Mouse (Mus musculus): Measurements from ENCODE around the gene Slc25a5. TPM values are rescaled to one million over a fixed set of nuclear protein-coding genes. Genes with fewer than 3 reads are reported as not detected.

Gene Slc25a5
- polyA plus RNA-seq (2015; fragmentation: Nextera tagmentation; extraction: Ambion mirVana), result 703 and 719 TPM in 2 replicates

GRCm38 (mm10) chrX:36795424-36796162, at the start of gene Slc25a5:
Gene Slc25a5, plus strand, starts transcription at chrX:36795651.
- DNase-seq, result peak; percentile 88

GRCm38 (mm10) chrX:36746789-36747188, 48.7 kb upstream of the Slc25a5 start:
- H3K4me1 ChIP-seq (ENCODE audit: insufficient read depth), result no peaks in the 10 kb centered on the region
- no peak overlapping the region for H3K9ac ChIP-seq (replicated peaks)
- no peak for DNase-seq
- H3K4me2 ChIP-seq (ENCODE audit: low read depth, low read length), result no peak overlapping the region
- no peaks in the 10 kb centered on the region for H3K27me3 ChIP-seq (ENCODE audit: insufficient read depth, low read length)
- TF ChIP-seq CTCF (IDR thresholded peaks at IDR 0.05; ENCODE audit: low read depth) (no peak), EP300 (IDR thresholded peaks at IDR 0.05; ENCODE audit: low read depth) (no peak)
- ATAC-seq, result no peak
- H3K27ac ChIP-seq (ENCODE audit: low read depth), result no peak overlapping the region
- no peaks in the 10 kb centered on the region for H3K9me3 ChIP-seq (ENCODE audit: low read length)
- H3K4me3 ChIP-seq (ENCODE audit: low read depth, low read length), result no peak overlapping the region
- WGBS (ENCODE audit: insufficient replicate concordance), result 84% methylated on average over 8 of the region's 8 CpGs
- no peaks in the 10 kb centered on the region for H3K36me3 ChIP-seq (replicated peaks; ENCODE audit: insufficient read depth, low read length)

More at GRCm38 (mm10) chrX:36795424-36796162, at the start of gene Slc25a5:
- H3K27ac ChIP-seq (ENCODE audit: low read depth), result peak within 1 kb of the TSS; percentile 96
- H3K9ac ChIP-seq (replicated peaks), result peak within 1 kb of the TSS; percentile 89
- peak; percentile 89 for ATAC-seq
- peak within 1 kb of the TSS; percentile 71 for H3K4me2 ChIP-seq (ENCODE audit: low read depth, low read length)
- 22% methylated on average over 40 of the region's 41 CpGs for WGBS (ENCODE audit: insufficient replicate concordance)
- no peaks in the 10 kb centered on the region for H3K9me3 ChIP-seq (ENCODE audit: low read length)
- peaks cover 11% of the 10 kb centered on the region for H3K36me3 ChIP-seq (replicated peaks; ENCODE audit: insufficient read depth, low read length)
- TF ChIP-seq EP300 (IDR thresholded peaks at IDR 0.05; ENCODE audit: low read depth) (no peak), CTCF (IDR thresholded peaks at IDR 0.05; ENCODE audit: low read depth) (no peak)
- no peaks in the 10 kb centered on the region for H3K27me3 ChIP-seq (ENCODE audit: insufficient read depth, low read length)
- no peaks in the 10 kb centered on the region for H3K4me1 ChIP-seq (ENCODE audit: insufficient read depth)
- peak within 1 kb of the TSS; percentile 77 for H3K4me3 ChIP-seq (ENCODE audit: low read depth, low read length)

DNA sequence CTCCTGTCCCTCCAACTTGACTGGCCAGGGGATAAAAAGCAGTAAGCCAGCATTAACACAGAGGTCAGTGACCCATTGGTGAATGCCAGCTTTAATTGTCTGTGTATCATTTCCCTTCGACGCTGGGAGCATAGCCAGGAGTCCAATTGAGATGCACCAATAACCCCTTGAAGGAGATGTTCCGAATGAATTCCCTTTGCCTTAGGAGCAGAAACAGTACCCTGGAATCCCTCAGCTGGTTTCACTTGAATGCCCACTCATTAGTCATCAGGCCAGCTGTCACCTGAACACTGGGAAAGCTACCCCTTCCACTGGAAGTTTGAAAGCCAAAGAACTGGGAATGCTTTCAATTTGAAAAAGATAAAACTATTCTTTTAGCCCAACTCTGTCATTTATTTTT, 46.9 kb upstream of the Slc25a5 start:
- no peak for TF ChIP-seq EP300 (IDR thresholded peaks at IDR 0.05; ENCODE audit: low read depth)
- TF ChIP-seq CTCF (IDR thresholded peaks at IDR 0.05; ENCODE audit: low read depth), result no peak
- ATAC-seq, result no peak
- 68% methylated on average over 3 of the region's 3 CpGs for WGBS (ENCODE audit: insufficient replicate concordance)

GRCm38 (mm10) chrX:36749281-36749785, 46.1 kb upstream of the Slc25a5 start:
- TF ChIP-seq EP300 (IDR thresholded peaks at IDR 0.05; ENCODE audit: low read depth) (no peak), CTCF (IDR thresholded peaks at IDR 0.05; ENCODE audit: low read depth) (no peak)
- Histone ChIP-seq H3K9me3 (ENCODE audit: low read length) (no peaks in the 10 kb centered on the region), H3K4me1 (ENCODE audit: insufficient read depth) (no peaks in the 10 kb centered on the region), H3K27me3 (ENCODE audit: insufficient read depth, low read length) (no peaks in the 10 kb centered on the region), H3K4me2 (ENCODE audit: low read depth, low read length) (no peak overlapping the region), H3K36me3 (replicated peaks; ENCODE audit: insufficient read depth, low read length) (no peaks in the 10 kb centered on the region), H3K9ac (replicated peaks) (no peak overlapping the region), H3K4me3 (ENCODE audit: low read depth, low read length) (no peak overlapping the region), H3K27ac (ENCODE audit: low read depth) (no peak overlapping the region)
- ATAC-seq, result no peak
- DNase-seq, result no peak
- 53% methylated on average over 6 of the region's 6 CpGs for WGBS (ENCODE audit: insufficient replicate concordance)

More for the DNA sequence above, 46.9 kb upstream of the Slc25a5 start:
- H3K27me3 ChIP-seq (ENCODE audit: insufficient read depth, low read length), result no peaks in the 10 kb centered on the region
- no peak overlapping the region for H3K9ac ChIP-seq (replicated peaks)
- no peaks in the 10 kb centered on the region for H3K36me3 ChIP-seq (replicated peaks; ENCODE audit: insufficient read depth, low read length)
- H3K4me1 ChIP-seq (ENCODE audit: insufficient read depth), result no peaks in the 10 kb centered on the region
- H3K9me3 ChIP-seq (ENCODE audit: low read length), result no peaks in the 10 kb centered on the region
- no peak overlapping the region for H3K4me2 ChIP-seq (ENCODE audit: low read depth, low read length)
- H3K4me3 ChIP-seq (ENCODE audit: low read depth, low read length), result no peak overlapping the region
- H3K27ac ChIP-seq (ENCODE audit: low read depth), result no peak overlapping the region
- DNase-seq, result no peak

DNA sequence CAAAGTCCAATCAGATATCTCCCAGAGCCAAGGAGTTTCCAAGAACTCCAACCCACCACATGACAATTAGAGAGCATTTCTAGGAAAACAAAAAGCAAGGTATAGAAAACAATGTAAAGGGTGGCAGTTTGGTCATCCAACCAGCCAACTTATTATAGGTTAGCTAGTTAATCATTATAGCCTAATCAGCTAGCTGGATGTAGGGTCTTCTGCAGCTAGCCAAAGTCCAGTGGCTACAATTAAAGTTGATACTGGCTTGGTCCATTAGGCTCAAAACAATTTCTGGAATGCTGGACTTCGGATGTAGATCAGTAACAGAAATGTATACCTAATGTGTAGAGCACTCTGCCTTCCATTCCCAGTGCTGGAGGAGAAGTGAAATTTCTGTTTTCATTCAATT, 44.9 kb upstream of the Slc25a5 start:
- DNase-seq (no peak), ATAC-seq (no peak)
- H3K4me2 ChIP-seq (ENCODE audit: low read depth, low read length), result no peak overlapping the region
- no peaks in the 10 kb centered on the region for H3K4me1 ChIP-seq (ENCODE audit: insufficient read depth)
- no peak overlapping the region for H3K27ac ChIP-seq (ENCODE audit: low read depth)
- 42% methylated on average over 1 of the region's 1 CpGs for WGBS (ENCODE audit: insufficient replicate concordance)
- H3K27me3 ChIP-seq (ENCODE audit: insufficient read depth, low read length), result no peaks in the 10 kb centered on the region
- H3K9ac ChIP-seq (replicated peaks), result no peak overlapping the region
- no peak for TF ChIP-seq CTCF (IDR thresholded peaks at IDR 0.05; ENCODE audit: low read depth)
- no peak for TF ChIP-seq EP300 (IDR thresholded peaks at IDR 0.05; ENCODE audit: low read depth)
- no peaks in the 10 kb centered on the region for H3K9me3 ChIP-seq (ENCODE audit: low read length)
- no peaks in the 10 kb centered on the region for H3K36me3 ChIP-seq (replicated peaks; ENCODE audit: insufficient read depth, low read length)
- H3K4me3 ChIP-seq (ENCODE audit: low read depth, low read length), result no peak overlapping the region

DNA sequence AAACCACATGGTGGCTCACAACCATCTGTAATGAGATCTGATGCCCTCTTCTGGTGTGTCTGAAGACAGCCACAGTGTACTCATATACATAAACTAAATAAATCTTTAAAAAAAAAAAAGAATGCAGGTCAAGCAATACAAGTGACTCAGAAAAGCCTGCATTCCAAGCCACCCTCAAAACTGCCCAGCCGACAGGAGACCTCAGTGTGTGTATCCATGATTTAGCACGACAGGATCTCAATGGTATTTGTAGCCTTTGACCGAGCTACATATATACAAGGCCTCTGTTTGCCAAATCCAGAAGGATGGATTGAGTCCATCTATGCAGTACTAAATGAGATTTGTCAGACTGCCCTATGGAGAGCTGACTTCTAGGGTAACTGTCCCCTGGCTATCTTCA, 42.9 kb upstream of the Slc25a5 start:
- H3K4me1 ChIP-seq (ENCODE audit: insufficient read depth), result no peaks in the 10 kb centered on the region
- H3K27ac ChIP-seq (ENCODE audit: low read depth), result no peak overlapping the region
- H3K27me3 ChIP-seq (ENCODE audit: insufficient read depth, low read length), result no peaks in the 10 kb centered on the region
- no peaks in the 10 kb centered on the region for H3K9me3 ChIP-seq (ENCODE audit: low read length)
- WGBS (ENCODE audit: insufficient replicate concordance), result 89% methylated on average over 3 of the region's 3 CpGs
- no peak overlapping the region for H3K4me2 ChIP-seq (ENCODE audit: low read depth, low read length)
- no peak overlapping the region for H3K4me3 ChIP-seq (ENCODE audit: low read depth, low read length)
- DNase-seq (no peak), ATAC-seq (no peak)
- H3K9ac ChIP-seq (replicated peaks), result no peak overlapping the region
- TF ChIP-seq EP300 (IDR thresholded peaks at IDR 0.05; ENCODE audit: low read depth) (no peak), CTCF (IDR thresholded peaks at IDR 0.05; ENCODE audit: low read depth) (no peak)
- no peaks in the 10 kb centered on the region for H3K36me3 ChIP-seq (replicated peaks; ENCODE audit: insufficient read depth, low read length)
